Mouse (Mus musculus): ENCODE data around the gene Ncor2.

DNA sequence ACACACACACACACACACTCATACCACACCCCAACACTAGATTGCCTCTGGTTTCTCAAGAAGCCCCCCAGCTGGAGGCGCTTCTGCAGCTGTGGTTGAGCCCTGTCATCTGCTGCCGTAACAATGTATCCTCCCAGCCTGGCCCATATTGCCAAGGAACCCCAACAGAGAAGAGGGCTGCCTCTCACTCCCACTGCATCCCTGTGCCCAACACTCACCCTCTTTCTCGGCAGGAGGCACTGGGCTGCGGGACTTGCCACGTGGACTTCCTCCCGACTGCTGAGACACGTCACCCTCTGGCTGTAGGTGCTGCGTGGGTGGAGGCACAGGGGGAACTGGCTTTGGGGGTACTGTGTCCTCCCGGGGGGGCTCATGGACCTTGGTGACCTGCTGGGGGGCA, 137.4 kb downstream of the Ncor2 start:
- TF ChIP-seq CTCF (IDR thresholded peaks at IDR 0.05; ENCODE audit: low read depth, low read length) (no peak), POLR2A (IDR thresholded peaks at IDR 0.05; ENCODE audit: borderline replicate concordance, low read depth, low read length) (no peak)
